Mouse (Mus musculus) heart, embryonic 16.5 days (tissue): ENCODE data around the gene Pop5. TPM values are rescaled to one million over a fixed set of nuclear protein-coding genes. Genes with fewer than 3 reads are reported as not detected.

Experiments
- ATAC-seq: fragments of 200-750 bp; cut with Nextera tagmentation; replicated peaks from 2 replicates; pipeline ENCODE4 v1.8.0; 2017; ENCODE audit warnings: moderate number of reproducible peaks; ENCODE audit not compliant: insufficient read depth, low FRiP score; ENCODE audit errors: extremely low read depth
- H3K27ac ChIP-seq: fragments of 300-500 bp; sonication (generic); 2 replicates; pipeline ENCODE4 v1.5.1; 2014; ENCODE audit warnings: mild to moderate bottlenecking, low read length, control low read depth, moderate library complexity
- H3K27me3 ChIP-seq: fragments of 300-500 bp; sonication (generic); 2 replicates; pipeline ENCODE4 v1.6.1; 2014; ENCODE audit warnings: low read length, mixed read lengths; ENCODE audit not compliant: control insufficient read depth, insufficient read depth
- H3K36me3 ChIP-seq: fragments of 300-500 bp; sonication (generic); 2 replicates; pipeline ENCODE4 v1.6.1; 2014; ENCODE audit not compliant: control insufficient read depth, insufficient read depth
- H3K4me1 ChIP-seq: fragments of 300-500 bp; sonication (generic); 2 replicates; pipeline ENCODE4 v1.6.1; 2014; ENCODE audit warnings: low read length, mixed read lengths; ENCODE audit not compliant: control insufficient read depth, insufficient read depth
- H3K4me2 ChIP-seq: fragments of 300-500 bp; sonication (generic); 2 replicates; pipeline ENCODE4 v1.6.1; 2014; ENCODE audit warnings: low read depth, mild to moderate bottlenecking, control low read depth, low read length
- H3K4me3 ChIP-seq: fragments of 300-500 bp; sonication (generic); 2 replicates; pipeline ENCODE4 v1.5.1; 2014; ENCODE audit warnings: mild to moderate bottlenecking, control low read depth, low read length
- H3K9ac ChIP-seq: fragments of 300-500 bp; sonication (generic); 2 replicates; pipeline ENCODE4 v1.6.1; 2014; ENCODE audit warnings: low read length, control low read depth
- H3K9me3 ChIP-seq: fragments of 300-500 bp; sonication (generic); replicated peaks from 2 replicates; pipeline ENCODE4 v1.6.1; 2016; ENCODE audit warnings: low read length; ENCODE audit not compliant: control insufficient read depth
- WGBS: fragments of 180-500 bp; shearing (Covaris S2); extraction: QIAGEN DNeasy Blood & Tissue Kit; methylation state at CpG from one replicate; pipeline ENCODE4 v1.1.7; 2014; 5-methylcytosine and 5-hydroxymethylcytosine counted together
- polyA plus RNA-seq: library from polyadenylated mRNA; unstranded; fragments of >200 nt; fragmentation: Nextera tagmentation; extraction: Ambion mirVana; gene quantifications from 2 replicates; pipeline ENCODE4 v1.2.1, GENCODE M21; 2015

Gene Pop5
- polyA plus RNA-seq, 1 experiment from 2014 or later: 70.5 TPM

GRCm38 (mm10) chr5:115255472-115255871, 19.8 kb downstream of the Pop5 start:
- Histone ChIP-seq H3K4me2 (no peak overlapping the region), H3K27me3 (no peaks in the 10 kb centered on the region), H3K4me1 (no peaks in the 10 kb centered on the region), H3K36me3 (peaks cover 48% of the 10 kb centered on the region), H3K27ac (no peak overlapping the region), H3K4me3 (no peak overlapping the region), H3K9ac (no peak overlapping the region), H3K9me3 (no peaks in the 10 kb centered on the region)
- 83% methylated on average over 1 of the region's 1 CpGs for WGBS
- no peak for ATAC-seq

- H3K4me1 ChIP-seq: no peaks in the 10 kb centered on the region
- no peak overlapping the region for H3K4me2 ChIP-seq
- 86% methylated on average over 10 of the region's 10 CpGs for WGBS
- no peaks in the 10 kb centered on the region for H3K9me3 ChIP-seq
- no peak overlapping the region for H3K4me3 ChIP-seq
- peaks cover 36% of the 10 kb centered on the region for H3K36me3 ChIP-seq
- no peak for ATAC-seq
- H3K27ac ChIP-seq: no peak overlapping the region
- H3K27me3 ChIP-seq: no peaks in the 10 kb centered on the region
- H3K9ac ChIP-seq: no peak overlapping the region
These were observed 21.4 kb downstream of the Pop5 start for GRCm38 (mm10) chr5:115256909-115257546.

GRCm38 (mm10) chr5:115260356-115260755, 24.7 kb downstream of the Pop5 start:
- no peaks in the 10 kb centered on the region for H3K27me3 ChIP-seq

GRCm38 (mm10) chr5:115261141-115261540, 25.5 kb downstream of the Pop5 start:
- H3K9ac ChIP-seq: no peak overlapping the region
- 87% methylated on average over 8 of the region's 8 CpGs for WGBS
- H3K4me2 ChIP-seq: no peak overlapping the region
- no peaks in the 10 kb centered on the region for H3K9me3 ChIP-seq
- no peak for ATAC-seq
- H3K27ac ChIP-seq: no peak overlapping the region
- peaks cover 8% of the 10 kb centered on the region for H3K4me1 ChIP-seq
- no peaks in the 10 kb centered on the region for H3K27me3 ChIP-seq
- no peak overlapping the region for H3K4me3 ChIP-seq
- H3K36me3 ChIP-seq: peaks cover 28% of the 10 kb centered on the region

More at GRCm38 (mm10) chr5:115260356-115260755, 24.7 kb downstream of the Pop5 start:
- Histone ChIP-seq H3K27ac (no peak overlapping the region), H3K4me2 (no peak overlapping the region), H3K4me1 (peaks cover 2% of the 10 kb centered on the region; the same call in 1 of the 2 replicates), H3K36me3 (peaks cover 34% of the 10 kb centered on the region), H3K9me3 (no peaks in the 10 kb centered on the region), H3K9ac (no peak overlapping the region), H3K4me3 (no peak overlapping the region)
- WGBS: 88% methylated on average over 6 of the region's 6 CpGs
- no peak for ATAC-seq

GRCm38 (mm10) chr5:115261880-115262279, 26.2 kb downstream of the Pop5 start:
- H3K4me1 ChIP-seq: peaks cover 15% of the 10 kb centered on the region
- no peak overlapping the region for H3K9ac ChIP-seq
- ATAC-seq: no peak
- H3K4me3 ChIP-seq: no peak overlapping the region
- whole genome bisulfite sequencing: 83% methylated on average over 1 of the region's 1 CpGs
- H3K36me3 ChIP-seq: peaks cover 22% of the 10 kb centered on the region
- no peak overlapping the region for H3K4me2 ChIP-seq
- H3K9me3 ChIP-seq: no peaks in the 10 kb centered on the region
- H3K27ac ChIP-seq: no peak overlapping the region
- no peaks in the 10 kb centered on the region for H3K27me3 ChIP-seq

- H3K9me3 ChIP-seq: no peaks in the 10 kb centered on the region
- H3K4me2 ChIP-seq: no peak overlapping the region
- H3K4me3 ChIP-seq: no peak overlapping the region
- WGBS: 86% methylated on average over 14 of the region's 14 CpGs
- peaks cover 15% of the 10 kb centered on the region for H3K36me3 ChIP-seq
- no peak overlapping the region for H3K27ac ChIP-seq
- peaks cover 22% of the 10 kb centered on the region for H3K4me1 ChIP-seq
- ATAC-seq: no peak
- H3K27me3 ChIP-seq: no peaks in the 10 kb centered on the region
- H3K9ac ChIP-seq: no peak overlapping the region
These were observed 27.1 kb downstream of the Pop5 start for GRCm38 (mm10) chr5:115262502-115263291.

- ATAC-seq: no peak
- H3K36me3 ChIP-seq: 0 out of 2 replicates have a peak, but pooled peaks cover 7% of the 10 kb centered on the region
- H3K9ac ChIP-seq: no peak overlapping the region
- peak overlapping the region; percentile 2; the same call in 1 of the 2 replicates for H3K27ac ChIP-seq
- no peaks in the 10 kb centered on the region for H3K27me3 ChIP-seq
- no peaks in the 10 kb centered on the region for H3K9me3 ChIP-seq
- no peak overlapping the region for H3K4me3 ChIP-seq
- WGBS: 77% methylated on average over 5 of the region's 5 CpGs
- H3K4me1 ChIP-seq: peaks cover 56% of the 10 kb centered on the region
- no peak overlapping the region for H3K4me2 ChIP-seq
These were observed 30.7 kb downstream of the Pop5 start for GRCm38 (mm10) chr5:115266340-115266739.

GRCm38 (mm10) chr5:115266787-115267468, 31.3 kb downstream of the Pop5 start:
- no peaks in the 10 kb centered on the region for H3K9me3 ChIP-seq
- H3K4me1 ChIP-seq: peaks cover 58% of the 10 kb centered on the region
- H3K9ac ChIP-seq: no peak overlapping the region
- 40% methylated on average over 8 of the region's 8 CpGs for WGBS
- no peak overlapping the region; the same call in 1 of the 2 replicates for H3K4me2 ChIP-seq
- H3K27ac ChIP-seq: peak overlapping the region; percentile 51; the same call in 1 of the 2 replicates
- ATAC-seq: 0 out of 2 replicates have a peak, but pooled peaks have one; percentile 45
- 0 out of 2 replicates have a peak, but pooled peaks cover 7% of the 10 kb centered on the region for H3K36me3 ChIP-seq
- no peaks in the 10 kb centered on the region for H3K27me3 ChIP-seq
- H3K4me3 ChIP-seq: no peak overlapping the region
